Mouse (Mus musculus): ENCODE results near the gene Gabpb2. TPM values are rescaled to one million over a fixed set of nuclear protein-coding genes. Genes with fewer than 3 reads are reported as not detected.

The Gabpb2 gene
- polyA plus RNA-seq, 1 experiment: 3.3 TPM

DNA sequence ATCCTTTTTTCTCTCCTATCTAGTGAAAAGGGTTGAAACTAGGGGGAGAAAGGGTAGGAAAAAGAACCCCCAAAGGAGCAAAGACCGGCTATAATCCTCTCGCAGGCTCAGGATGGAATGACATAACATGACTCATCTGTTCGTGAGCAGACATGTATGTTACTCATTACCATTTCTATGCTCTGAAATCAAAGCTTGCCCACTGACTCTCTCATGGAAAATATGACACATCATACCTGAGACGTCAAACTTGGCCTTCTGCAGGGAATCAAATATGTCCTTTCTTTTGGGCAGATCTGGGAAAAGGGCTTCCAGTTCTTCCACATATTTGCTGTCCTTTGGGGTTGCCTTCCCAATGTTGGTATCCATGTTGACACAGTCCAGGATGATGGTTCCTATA lies 44.3 kb upstream of the Gabpb2 start:
- H3K4me3 ChIP-seq: no peak overlapping the region
- no peaks in the 10 kb centered on the region for H3K27me3 ChIP-seq (ENCODE audit: control insufficient read depth, insufficient read depth, insufficient read length)
- no peaks in the 10 kb centered on the region for H3K79me2 ChIP-seq (ENCODE audit: control insufficient read depth, insufficient read depth)
- H3K4me2 ChIP-seq (ENCODE audit: low read depth): no peak overlapping the region
- peaks cover 42% of the 10 kb centered on the region for H3K36me3 ChIP-seq (ENCODE audit: control insufficient read depth, insufficient read depth)
- H3ac ChIP-seq (ENCODE audit: control insufficient read depth, insufficient read length): no peak overlapping the region
- TF ChIP-seq MYOD1 (IDR thresholded peaks at IDR 0.05; ENCODE audit: control insufficient read depth in 1 of 3, insufficient read length in 2 of 3, low read depth in 2 of 3) (no peak), MYOG (IDR thresholded peaks at IDR 0.05; ENCODE audit: control insufficient read depth in 1 of 3, insufficient read depth in 1 of 3, insufficient read length in 2 of 3, low read depth in 2 of 3) (no peak), SRF (IDR thresholded peaks at IDR 0.05; ENCODE audit: control insufficient read depth, insufficient read length, low read depth) (no peak), TCF3 (IDR thresholded peaks at IDR 0.05; ENCODE audit: insufficient read length, low read depth) (no peak), POLR2AphosphoS2 (IDR thresholded peaks at IDR 0.05; ENCODE audit: insufficient read length, low read depth) (no peak), MAX (IDR thresholded peaks at IDR 0.05; ENCODE audit: low read depth) (no peak), CEBPB (IDR thresholded peaks at IDR 0.05; ENCODE audit: insufficient read depth, poor library complexity, severe bottlenecking) (no peak), REST (IDR thresholded peaks at IDR 0.05; ENCODE audit: insufficient read depth, insufficient read length) (no peak), TCF12 (IDR thresholded peaks at IDR 0.05; ENCODE audit: insufficient read depth, poor library complexity, severe bottlenecking) (no peak), E2F4 (IDR thresholded peaks at IDR 0.05; ENCODE audit: insufficient read depth) (no peak), POLR2A (IDR thresholded peaks at IDR 0.05; ENCODE audit: insufficient read length, low read depth) (no peak)

- Histone ChIP-seq H3K36me3 (ENCODE audit: control insufficient read depth, insufficient read depth) (peaks cover 41% of the 10 kb centered on the region), H3ac (ENCODE audit: control insufficient read depth, insufficient read length) (no peak overlapping the region), H3K4me2 (ENCODE audit: low read depth) (no peak overlapping the region), H3K4me3 (no peak overlapping the region), H3K27me3 (ENCODE audit: control insufficient read depth, insufficient read depth, insufficient read length) (no peaks in the 10 kb centered on the region), H3K79me2 (ENCODE audit: control insufficient read depth, insufficient read depth) (no peaks in the 10 kb centered on the region)
- no peak for TF ChIP-seq MAX (IDR thresholded peaks at IDR 0.05; ENCODE audit: low read depth)
- no peak for TF ChIP-seq TCF12 (IDR thresholded peaks at IDR 0.05; ENCODE audit: insufficient read depth, poor library complexity, severe bottlenecking)
- no peak for TF ChIP-seq E2F4 (IDR thresholded peaks at IDR 0.05; ENCODE audit: insufficient read depth)
Measured at GRCm38 (mm10) chr3:95256931-95257330, 39.2 kb upstream of the Gabpb2 start.

GRCm38 (mm10) chr3:95250783-95251424 lies 33.2 kb upstream of the Gabpb2 start, which contains the start of gene Bnipl:
Gene Bnipl, minus strand, starts transcription at chr3:95251193.
- no peak for TF ChIP-seq SRF (IDR thresholded peaks at IDR 0.05; ENCODE audit: control insufficient read depth, insufficient read length, low read depth)
- TF ChIP-seq MYOG (IDR thresholded peaks at IDR 0.05; ENCODE audit: control insufficient read depth in 1 of 3, insufficient read depth in 1 of 3, insufficient read length in 2 of 3, low read depth in 2 of 3): no peak
- TF ChIP-seq MAX (IDR thresholded peaks at IDR 0.05; ENCODE audit: low read depth): no peak
- no peak for TF ChIP-seq POLR2AphosphoS2 (IDR thresholded peaks at IDR 0.05; ENCODE audit: insufficient read length, low read depth)
- no peak for TF ChIP-seq E2F4 (IDR thresholded peaks at IDR 0.05; ENCODE audit: insufficient read depth)
- no peak for TF ChIP-seq TCF12 (IDR thresholded peaks at IDR 0.05; ENCODE audit: insufficient read depth, poor library complexity, severe bottlenecking)
- TF ChIP-seq REST (IDR thresholded peaks at IDR 0.05; ENCODE audit: insufficient read depth, insufficient read length): no peak
- no peak for TF ChIP-seq USF1 (IDR thresholded peaks at IDR 0.05; ENCODE audit: low read depth)
- no peak for TF ChIP-seq MYOD1 (IDR thresholded peaks at IDR 0.05; ENCODE audit: control insufficient read depth in 1 of 3, insufficient read length in 2 of 3, low read depth in 2 of 3)
- TF ChIP-seq TCF3 (IDR thresholded peaks at IDR 0.05; ENCODE audit: insufficient read length, low read depth): no peak
- no peak for TF ChIP-seq POLR2A (IDR thresholded peaks at IDR 0.05; ENCODE audit: insufficient read length, low read depth)
- no peak for TF ChIP-seq CEBPB (IDR thresholded peaks at IDR 0.05; ENCODE audit: insufficient read depth, poor library complexity, severe bottlenecking)
- Histone ChIP-seq H3ac (ENCODE audit: control insufficient read depth, insufficient read length) (no peak within 1 kb of the TSS), H3K4me3 (no peak within 1 kb of the TSS), H3K36me3 (ENCODE audit: control insufficient read depth, insufficient read depth) (peaks cover 17% of the 10 kb centered on the region), H3K4me2 (ENCODE audit: low read depth) (no peak within 1 kb of the TSS), H3K27me3 (ENCODE audit: control insufficient read depth, insufficient read depth, insufficient read length) (no peaks in the 10 kb centered on the region), H3K79me2 (ENCODE audit: control insufficient read depth, insufficient read depth) (no peaks in the 10 kb centered on the region)

GRCm38 (mm10) chr3:95250361-95250760 lies 32.6 kb upstream of the Gabpb2 start:
- no peaks in the 10 kb centered on the region for H3K27me3 ChIP-seq (ENCODE audit: control insufficient read depth, insufficient read depth, insufficient read length)
- H3ac ChIP-seq (ENCODE audit: control insufficient read depth, insufficient read length): no peak overlapping the region
- H3K79me2 ChIP-seq (ENCODE audit: control insufficient read depth, insufficient read depth): no peaks in the 10 kb centered on the region
- H3K36me3 ChIP-seq (ENCODE audit: control insufficient read depth, insufficient read depth): peaks cover 12% of the 10 kb centered on the region
- TF ChIP-seq REST (IDR thresholded peaks at IDR 0.05; ENCODE audit: insufficient read depth, insufficient read length) (no peak), CEBPB (IDR thresholded peaks at IDR 0.05; ENCODE audit: insufficient read depth, poor library complexity, severe bottlenecking) (no peak)
- no peak overlapping the region for H3K4me3 ChIP-seq
- no peak overlapping the region for H3K4me2 ChIP-seq (ENCODE audit: low read depth)

GRCm38 (mm10) chr3:95247660-95248336 lies 30.1 kb upstream of the Gabpb2 start:
- TF ChIP-seq MYOG (IDR thresholded peaks at IDR 0.05; ENCODE audit: control insufficient read depth in 1 of 3, insufficient read depth in 1 of 3, insufficient read length in 2 of 3, low read depth in 2 of 3) (no peak), MAX (IDR thresholded peaks at IDR 0.05; ENCODE audit: low read depth) (no peak), SRF (IDR thresholded peaks at IDR 0.05; ENCODE audit: control insufficient read depth, insufficient read length, low read depth) (no peak)
- H3K27me3 ChIP-seq (ENCODE audit: control insufficient read depth, insufficient read depth, insufficient read length): no peaks in the 10 kb centered on the region

More at GRCm38 (mm10) chr3:95247660-95248336, 30.1 kb upstream of the Gabpb2 start:
- Histone ChIP-seq H3K4me2 (ENCODE audit: low read depth) (no peak overlapping the region), H3K4me3 (no peak overlapping the region), H3K36me3 (ENCODE audit: control insufficient read depth, insufficient read depth) (peaks cover 5% of the 10 kb centered on the region), H3ac (ENCODE audit: control insufficient read depth, insufficient read length) (no peak overlapping the region), H3K79me2 (ENCODE audit: control insufficient read depth, insufficient read depth) (no peaks in the 10 kb centered on the region)

All from myocyte (in vitro differentiated cells).